Mouse (Mus musculus): Measurements from ENCODE around the gene St6galnac3. TPM values are rescaled to one million over a fixed set of nuclear protein-coding genes. Genes with fewer than 3 reads are reported as not detected.

The St6galnac3 gene
- total RNA-seq, 4 experiments from 2014 or later = 23.7 to 38.8 (median 30.1) TPM

DNA sequence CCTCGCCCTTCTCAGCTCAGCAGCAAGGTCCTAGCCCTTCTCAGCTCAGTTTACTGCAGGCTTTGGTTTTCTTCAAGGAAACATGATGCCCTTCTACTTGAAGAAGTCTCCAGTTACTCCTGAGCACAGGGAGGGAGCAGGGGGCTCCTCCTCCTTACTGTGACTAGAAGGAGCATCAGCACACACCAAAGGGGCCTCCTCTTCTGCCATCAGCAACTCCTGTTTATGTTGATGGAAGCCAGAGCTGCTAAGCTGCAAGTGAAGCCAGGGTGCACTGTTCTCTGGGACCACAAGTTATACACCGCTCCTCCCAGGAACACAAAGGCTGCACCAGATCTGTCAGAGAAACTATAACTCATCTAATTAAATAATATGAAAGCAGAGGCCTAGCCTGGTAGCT lies 34.4 kb downstream of the St6galnac3 start:
- DNase-seq (ENCODE audit: low spot score in 2 of 2) = no peak

DNA sequence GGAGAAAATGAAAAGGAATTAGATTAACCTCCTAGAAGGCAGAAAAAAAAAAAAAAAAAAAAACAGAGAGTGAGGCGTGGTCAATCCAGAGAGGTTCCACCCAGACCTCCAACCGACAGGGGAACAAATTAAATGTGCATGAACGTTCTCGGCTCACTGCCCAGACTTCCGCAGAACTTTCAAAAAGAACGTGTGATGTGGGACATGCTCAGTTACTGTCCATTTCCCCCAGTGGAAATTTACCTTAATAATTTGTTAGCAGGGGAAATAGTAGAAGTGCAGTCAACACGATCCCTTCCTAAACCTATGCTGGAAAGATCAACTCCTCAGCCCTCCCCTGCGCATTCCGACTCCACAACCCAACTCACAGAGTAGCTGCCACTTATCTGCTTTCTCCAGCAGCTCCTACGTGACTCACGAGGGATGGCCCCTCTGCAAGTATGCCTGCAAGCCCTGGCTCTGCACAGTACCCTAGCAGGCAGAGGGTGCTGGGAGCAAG lies 35.1 kb downstream of the St6galnac3 start:
- no peak for DNase-seq (ENCODE audit: low spot score in 2 of 2)

DNA sequence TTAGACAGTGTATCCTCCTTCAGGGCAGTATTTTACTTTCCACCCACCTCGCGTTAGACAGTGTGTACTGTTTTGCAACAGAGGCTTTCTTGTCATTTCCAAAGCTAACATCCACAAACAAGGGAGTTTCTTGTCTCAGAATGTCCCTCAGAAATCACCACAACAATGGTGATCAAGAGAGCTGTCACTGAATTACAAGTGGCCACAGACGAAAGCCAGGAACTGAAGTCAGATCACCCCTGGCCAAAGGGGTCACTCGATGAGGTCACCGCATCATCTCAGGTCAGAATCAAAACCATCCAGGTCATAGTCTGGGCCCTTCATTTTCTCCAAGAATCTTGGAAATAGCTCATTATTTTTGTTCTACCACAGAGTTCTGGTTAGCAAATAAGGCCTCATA lies 37.1 kb downstream of the St6galnac3 start:
- no peak for DNase-seq (ENCODE audit: low spot score in 2 of 2)

DNA sequence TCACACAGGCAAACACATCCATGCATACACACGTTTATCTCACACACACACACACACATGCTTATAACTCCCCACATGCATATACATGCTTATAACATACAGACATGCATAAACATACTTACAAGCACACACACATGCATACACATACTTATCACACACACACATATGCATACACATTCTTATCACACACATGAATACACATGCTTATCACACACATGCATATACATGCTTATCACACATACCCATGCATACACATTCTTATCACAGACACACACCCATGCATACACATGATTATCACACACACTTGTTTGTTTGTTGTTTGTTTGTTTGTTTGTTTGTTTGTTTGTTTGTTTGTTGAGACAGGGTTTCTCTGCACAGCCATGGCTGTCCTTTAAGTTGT lies 40.1 kb downstream of the St6galnac3 start:
- no peak for DNase-seq (ENCODE audit: low spot score in 2 of 2)

DNA sequence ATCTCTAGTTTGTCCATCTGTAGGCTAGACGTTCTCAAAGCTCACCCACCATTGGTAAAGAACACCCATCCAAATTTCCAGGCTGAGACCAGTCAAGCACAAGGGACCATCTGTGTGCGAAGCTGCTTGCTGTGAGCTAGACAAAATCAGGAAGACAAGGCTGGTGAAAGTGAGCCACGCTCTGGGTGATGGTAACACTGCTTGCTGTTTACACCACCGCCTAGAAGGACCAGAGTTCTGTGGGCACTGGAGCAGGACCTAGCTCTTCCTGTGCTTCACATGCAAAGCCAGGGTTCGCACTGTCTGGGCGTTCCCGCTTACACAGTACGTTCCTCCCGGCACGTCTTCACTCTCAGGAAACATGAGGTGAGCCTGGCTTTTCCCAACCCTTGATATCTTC lies 42.7 kb downstream of the St6galnac3 start:
- no peak for DNase-seq (ENCODE audit: low spot score in 2 of 2)

DNA sequence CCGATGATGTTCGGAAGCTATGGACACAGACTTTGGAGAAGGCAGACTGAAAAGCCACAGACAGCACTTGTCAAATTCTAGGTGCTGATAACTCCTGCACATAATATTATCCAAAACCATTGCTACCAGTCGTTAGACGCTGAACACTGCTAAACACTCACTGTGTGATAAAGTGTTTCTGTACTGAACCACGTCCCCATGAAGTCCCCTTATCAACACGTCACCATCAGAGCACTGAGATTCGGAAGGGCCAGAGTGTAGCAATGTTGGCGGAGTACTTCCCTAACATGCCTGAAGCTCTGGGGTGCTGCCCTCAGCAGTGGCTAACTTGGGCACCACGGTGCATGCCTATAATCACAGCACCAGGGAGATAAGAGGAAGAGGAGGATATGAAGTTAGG lies 43.3 kb downstream of the St6galnac3 start:
- DNase-seq (ENCODE audit: low spot score in 2 of 2) = no peak

DNA sequence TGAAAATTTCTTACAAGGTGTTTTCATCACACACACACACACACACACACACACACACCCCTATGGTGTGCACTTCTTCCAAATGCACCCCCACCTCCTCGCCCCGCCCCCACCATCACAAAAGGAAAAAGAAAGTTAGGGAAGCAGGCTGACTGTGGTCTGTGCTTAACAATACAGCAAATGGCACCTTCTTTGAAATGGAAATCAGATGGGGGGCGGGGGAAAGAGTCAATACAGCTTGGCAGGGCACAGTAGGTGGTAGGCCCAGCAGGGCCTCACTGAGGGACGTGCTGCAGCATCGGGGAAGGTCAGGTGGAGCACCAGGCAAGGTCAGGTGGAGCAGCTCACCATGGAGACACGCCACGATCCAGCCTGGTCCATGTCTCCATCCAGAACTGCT lies 49.1 kb downstream of the St6galnac3 start:
- DNase-seq (ENCODE audit: low spot score in 2 of 2) = no peak

DNA sequence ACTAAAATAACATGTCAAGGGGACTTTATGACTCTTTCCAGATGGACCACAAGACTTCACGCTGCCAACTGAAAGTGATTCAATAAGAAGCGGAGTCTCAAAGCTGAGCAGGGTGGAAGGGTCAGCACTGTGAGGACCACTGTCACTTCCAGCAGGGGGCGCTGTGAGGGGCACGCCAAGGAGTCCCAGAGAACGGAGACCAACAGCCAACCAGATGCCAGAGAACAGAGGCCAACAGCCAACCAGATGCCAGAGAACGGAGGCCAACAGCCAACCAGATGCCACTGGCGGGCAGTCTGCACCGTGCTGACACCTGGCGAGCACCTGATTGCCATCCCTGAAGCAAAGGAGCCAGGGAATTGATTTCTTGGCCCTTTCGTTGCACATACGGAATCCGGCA lies 49.9 kb downstream of the St6galnac3 start:
- no peak for DNase-seq (ENCODE audit: low spot score in 2 of 2)

DNA sequence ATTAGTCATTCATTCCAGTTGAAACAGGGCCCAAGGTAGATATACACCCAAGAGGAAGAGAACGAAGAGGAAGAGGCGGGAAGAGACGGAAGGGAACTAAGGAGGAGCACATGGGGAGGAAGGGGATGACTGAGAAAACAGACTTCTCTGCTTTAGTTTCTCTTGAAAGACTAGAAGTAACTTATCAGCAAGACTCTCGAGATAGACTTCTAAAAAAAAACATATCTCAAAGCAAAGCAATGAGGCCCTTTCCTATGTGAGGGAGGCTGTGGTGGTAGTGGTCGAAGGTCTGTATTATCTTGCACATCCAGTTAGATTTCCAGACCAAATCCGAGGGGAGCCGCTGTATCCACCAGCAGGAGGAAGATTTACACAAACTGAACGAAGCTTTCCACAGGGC lies 50.6 kb downstream of the St6galnac3 start:
- DNase-seq (ENCODE audit: low spot score in 2 of 2) = no peak

DNA sequence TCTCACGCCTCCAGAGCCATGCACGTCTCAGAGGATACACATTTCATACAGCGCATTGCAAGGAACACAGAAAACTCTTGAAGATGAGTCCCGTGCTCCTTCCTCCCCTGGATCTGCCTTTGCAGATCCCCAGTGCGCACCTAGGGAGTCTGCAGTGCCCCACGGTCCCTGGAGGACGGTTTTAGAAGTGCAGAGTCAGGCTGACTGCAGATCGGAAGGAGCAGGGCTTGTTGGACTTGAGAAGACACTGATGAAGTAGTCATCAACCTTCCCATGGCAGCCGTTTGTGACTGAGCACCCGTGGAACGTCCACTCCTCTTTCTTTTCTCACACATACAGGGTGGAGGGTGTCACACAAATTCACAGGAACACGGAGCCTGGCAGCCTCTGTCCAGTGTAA lies 51.5 kb downstream of the St6galnac3 start:
- DNase-seq (ENCODE audit: low spot score in 2 of 2) = no peak

DNA sequence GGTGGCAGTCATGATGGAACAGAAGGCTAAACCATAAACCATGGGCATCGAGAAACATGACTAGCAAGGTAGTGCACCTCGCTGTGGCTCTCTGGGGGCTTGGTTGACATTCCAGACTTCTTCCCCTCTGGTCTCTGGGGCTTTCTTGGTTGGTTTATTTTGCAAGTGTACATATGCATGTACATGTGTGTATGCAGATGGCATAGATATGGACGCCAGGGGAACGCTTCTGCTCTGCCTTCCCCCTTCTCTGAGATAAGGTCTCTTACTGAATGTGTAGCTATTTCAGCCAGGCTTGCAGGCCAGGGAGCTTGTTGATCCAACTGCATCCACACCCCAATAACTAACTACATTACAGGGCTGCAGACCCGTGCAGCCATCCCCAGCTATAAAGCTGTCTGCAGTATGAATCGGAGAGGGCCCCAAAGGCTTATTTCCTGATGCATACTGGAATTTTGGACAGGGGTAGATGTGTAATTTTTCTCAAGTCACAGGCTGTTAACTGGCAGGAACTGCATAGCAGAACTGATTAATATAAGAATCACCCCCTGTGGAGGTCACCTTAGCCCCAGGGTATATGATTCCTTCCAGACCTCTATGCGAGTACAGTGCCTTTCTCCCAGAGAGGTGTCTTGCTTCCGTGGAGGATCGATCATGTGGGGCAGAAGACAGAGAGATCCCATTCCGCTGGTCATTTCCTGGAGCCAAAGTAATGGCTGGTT lies 53.9 kb downstream of the St6galnac3 start:
- DNase-seq (ENCODE audit: low spot score in 2 of 2) = no peak

DNA sequence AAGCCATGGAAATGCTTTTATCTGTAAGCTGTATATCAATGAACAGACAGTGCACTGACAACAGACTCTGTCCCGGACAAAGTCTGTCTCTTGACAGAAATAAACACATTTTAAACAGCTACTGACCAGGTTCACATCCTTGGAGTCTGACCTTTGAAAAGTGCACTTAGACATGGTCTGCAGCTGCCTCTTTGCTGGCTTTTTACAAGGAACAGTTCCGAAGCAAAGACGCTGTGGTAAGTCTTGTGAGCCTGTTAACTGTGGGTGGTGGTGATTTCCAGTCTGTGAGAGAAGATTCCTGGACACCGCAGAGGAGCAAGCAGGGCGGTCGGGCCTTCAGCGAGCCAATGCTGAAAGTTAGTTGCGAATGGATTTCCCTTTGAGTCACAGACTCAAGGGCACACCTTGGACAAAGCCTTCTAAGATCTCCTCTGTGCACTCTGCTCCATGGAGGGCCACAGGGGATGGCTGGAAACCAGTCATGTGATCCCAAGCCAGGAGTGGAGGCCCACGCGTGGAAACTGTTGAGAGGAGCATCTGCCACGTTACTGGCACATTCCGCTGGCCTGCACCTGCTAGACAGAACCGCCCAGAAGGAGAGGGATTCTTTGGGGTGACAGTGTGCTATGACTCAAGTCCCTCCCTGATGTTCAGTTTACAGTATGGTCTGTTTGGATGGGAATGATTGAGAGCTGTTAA lies 55.1 kb downstream of the St6galnac3 start:
- DNase-seq (ENCODE audit: low spot score in 2 of 2) = no peak

DNA sequence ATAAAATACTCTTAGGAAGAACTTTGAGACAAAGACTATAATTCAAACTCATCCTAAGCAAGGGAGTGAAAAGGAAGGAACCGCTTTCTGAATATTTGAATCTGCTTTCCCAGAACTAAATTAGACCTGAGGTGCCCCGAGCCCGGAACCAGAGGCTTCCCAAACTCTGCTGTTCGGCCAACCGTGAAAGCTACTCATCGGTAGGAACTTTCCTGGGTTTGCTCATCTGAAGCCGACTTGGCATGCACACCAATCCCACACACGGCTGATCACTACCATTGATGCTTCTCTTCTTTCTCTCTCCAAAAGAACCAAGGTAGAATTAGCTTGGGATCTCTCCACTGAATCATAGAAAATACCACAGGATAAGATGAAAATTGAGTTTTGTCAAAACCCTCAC lies 55.6 kb downstream of the St6galnac3 start:
- DNase-seq (ENCODE audit: low spot score in 2 of 2) = no peak

DNA sequence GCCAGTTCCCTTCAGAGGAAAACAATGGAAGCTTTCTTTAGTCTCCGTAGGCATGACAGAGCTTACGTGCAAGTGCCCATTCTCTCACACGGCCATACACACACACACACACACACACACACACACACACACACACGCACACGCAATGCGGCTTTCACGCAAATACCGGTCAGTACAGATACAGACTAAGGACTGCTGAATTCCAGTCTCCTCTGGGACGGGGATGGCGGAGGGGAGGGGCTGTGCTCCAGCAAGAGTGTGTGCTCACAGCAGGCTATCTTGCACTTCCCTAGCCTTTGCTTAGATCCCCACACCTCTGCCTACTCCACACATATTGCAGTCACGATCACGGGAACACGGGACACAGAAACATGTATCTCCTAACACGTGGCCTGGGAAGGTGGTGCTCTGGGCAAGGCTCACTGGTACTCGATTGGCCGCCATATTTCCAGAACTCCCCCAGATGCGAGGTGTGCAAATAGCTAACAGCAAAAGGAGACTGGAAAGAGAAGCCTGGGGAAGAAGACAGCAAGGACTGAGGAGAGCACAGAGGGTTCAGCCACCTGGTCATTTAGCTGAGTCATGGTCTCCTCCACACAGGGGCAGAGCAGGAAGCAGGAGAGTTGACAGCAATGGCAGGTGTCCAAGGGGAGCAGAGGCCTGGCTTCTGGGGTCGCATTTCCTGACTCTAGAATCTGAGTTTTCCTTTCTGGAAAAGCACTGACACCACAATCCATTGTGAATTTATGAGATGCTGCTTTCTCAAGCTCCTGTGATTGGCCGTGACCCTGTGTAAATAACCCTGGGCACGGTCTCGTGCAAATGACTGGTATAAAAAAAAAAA lies 56.3 kb downstream of the St6galnac3 start:
- no peak for DNase-seq (ENCODE audit: low spot score in 2 of 2)

DNA sequence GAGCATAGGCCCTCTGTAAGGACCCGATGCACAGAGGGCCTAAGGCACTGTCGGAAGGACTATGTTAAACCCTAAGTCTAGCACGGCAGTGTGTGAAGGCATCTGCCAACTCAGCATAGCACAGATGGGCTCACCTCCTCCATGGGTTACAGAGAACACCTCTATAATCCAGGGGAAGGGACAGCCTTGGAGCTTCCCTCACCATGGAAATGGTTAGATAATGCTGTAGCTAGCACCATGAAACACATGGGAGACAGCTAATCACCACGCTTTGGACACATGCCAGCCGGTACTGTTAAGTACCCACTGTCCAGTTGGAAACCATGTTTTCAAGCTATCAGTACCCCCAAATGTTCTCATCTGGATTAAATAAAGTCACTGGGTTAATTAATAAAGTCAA lies 60.3 kb downstream of the St6galnac3 start:
- no peak for DNase-seq (ENCODE audit: low spot score in 2 of 2)

DNA sequence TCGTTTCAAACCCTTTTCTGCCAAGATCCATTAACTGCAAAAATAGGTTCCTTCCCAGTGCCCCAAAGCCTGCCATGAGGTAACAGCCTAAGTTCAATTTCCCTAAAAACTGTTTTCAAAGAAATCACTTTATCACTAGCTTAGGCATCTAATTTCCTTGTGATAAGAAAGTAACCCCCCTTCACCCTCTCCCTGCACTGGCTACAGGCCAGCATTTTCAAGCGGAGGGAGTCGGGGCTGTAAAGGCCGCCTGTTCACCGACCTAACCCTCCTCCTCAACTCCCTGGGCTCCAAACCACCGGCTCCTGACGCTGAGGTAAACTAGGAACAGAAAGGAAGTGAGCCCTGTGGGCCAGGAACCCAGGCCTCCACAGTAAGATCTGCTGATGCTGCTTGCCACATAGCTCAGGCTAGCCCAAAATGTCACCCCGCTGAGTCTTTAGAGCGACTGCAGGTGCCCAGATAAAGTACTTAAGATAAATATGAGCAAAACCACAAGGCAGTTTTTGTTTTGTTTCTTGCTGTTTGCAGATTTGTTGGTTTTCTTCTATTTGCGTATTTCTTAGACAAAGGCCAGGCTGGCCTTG lies 61.0 kb downstream of the St6galnac3 start:
- no peak for DNase-seq (ENCODE audit: low spot score in 2 of 2)

DNA sequence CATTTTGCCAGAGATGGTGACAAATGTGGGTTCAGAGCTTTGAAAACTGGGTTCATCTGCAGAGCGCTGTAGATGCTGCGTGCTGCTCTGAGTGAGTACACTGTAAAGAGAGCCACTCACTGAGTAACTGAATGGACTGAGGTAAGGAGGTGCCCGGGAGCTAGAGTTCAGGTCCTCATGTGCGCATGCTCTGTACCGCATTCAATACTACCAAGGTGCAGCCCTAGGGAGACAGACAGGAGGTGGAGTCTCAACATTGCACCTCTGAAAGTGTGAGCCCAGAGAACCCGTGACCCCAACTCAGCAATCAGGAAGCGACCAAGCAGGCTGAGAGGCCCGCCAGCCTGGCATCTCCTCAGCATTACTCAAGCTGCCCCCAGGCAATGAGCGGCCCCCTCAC lies 62.2 kb downstream of the St6galnac3 start:
- DNase-seq (ENCODE audit: low spot score in 2 of 2) = no peak

DNA sequence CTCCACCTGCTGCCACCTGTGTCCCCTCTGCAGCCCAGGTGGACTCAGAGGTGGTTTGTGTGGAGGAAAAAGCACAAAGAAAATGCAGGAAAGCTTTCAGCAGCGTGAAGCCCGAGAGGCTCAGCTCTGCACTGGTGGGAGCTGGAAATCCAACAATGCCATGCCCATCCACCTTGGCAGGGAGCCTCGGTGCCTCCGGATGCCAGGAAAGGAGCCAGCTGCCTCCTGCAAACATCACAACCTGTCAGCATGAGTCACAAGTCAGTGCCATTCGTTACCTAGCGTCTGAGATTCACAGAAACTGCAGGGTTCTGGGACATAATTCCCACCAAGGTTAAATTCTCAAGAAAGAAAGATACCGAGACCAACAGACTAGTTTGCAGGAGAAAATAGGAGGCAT lies 63.0 kb downstream of the St6galnac3 start:
- DNase-seq (ENCODE audit: low spot score in 2 of 2) = peak in 1 of 2 experiments; percentile 61

DNA sequence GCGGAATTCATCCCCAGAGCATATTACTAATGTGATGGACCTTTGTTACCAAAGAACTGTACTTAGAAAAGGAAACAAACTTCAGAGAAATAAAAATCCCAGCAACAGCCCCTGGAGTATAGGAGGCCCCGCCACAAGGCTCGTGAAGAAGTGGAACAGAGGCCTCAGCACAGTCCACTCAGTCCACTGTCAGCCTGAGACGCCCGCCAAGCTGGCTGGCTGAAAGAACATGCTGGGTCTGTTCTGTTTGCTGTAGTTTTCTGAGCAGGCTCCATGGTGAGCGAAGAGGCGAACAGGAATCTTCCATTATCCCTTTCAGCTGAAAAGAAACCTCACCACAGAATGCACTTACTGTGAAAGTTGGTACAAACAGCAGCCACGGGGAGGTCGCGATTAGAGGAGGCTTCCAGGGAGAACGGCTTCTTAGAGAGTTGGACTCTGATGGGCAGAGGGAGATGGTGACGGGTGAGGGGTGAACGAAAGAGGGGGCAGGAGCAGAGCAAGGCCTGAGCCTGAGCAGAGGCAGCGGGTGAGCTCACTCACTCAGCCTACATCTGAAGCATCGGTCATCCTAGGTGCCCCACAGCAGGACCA lies 65.3 kb downstream of the St6galnac3 start:
- no peak for DNase-seq (ENCODE audit: low spot score in 2 of 2)

DNA sequence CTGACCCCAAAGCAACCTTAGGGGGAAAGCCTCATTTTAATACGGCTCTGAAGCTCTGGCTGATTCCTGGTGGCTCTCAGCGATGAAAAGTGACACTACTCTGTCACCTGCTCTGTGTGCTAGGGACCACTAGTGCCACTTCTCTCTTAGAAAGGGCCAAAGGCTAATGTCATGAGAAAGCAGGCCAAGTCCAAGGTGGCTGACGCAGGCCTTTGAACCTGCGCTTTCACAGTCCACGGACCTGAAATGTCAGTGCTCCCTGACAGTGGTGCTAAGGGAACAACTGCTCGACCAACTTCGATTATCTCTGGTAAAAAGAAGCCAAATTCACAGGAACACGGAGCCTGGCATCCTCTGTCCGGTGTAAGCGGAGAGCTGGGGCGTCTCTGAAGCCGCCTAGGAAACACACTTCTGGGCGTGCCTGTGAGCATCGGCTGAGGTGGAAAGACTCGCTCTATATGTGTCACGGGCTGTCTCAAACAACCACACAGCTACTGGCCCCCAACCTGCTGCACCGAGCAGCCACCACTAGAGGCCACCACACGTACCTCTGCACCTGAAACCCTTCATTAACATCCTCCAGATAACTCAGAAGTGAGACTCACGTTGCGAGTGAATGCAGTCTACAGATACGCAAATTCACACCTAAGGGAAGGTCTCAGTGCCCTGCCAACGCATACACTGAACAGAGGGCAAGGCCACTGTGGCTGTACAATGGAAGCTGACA lies 66.8 kb downstream of the St6galnac3 start:
- peak in 1 of 2 experiments; percentile 54 for DNase-seq (ENCODE audit: low spot score in 2 of 2)

DNA sequence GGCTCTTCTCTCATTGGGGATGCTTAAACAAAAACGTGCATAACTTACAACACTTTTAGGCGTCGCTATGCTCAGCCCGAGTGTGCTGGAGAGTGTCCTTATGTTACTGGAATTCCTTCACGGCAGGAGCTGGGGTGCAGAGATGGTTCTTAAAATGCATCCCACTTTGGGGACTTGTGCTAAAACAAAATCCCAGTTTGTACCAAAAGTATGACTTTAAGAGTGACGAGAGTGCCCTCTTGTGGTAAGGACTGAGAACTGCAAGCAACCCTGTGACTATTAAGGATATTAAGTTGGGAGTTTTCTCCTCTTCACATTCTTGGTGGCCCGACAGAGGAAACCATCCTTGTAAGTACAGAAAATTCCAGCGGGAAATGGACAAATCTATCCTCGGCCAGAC lies 69.9 kb downstream of the St6galnac3 start:
- peak; percentile 73 to 87 for DNase-seq (ENCODE audit: low spot score in 2 of 2)

All from layer of hippocampus, adult 8-10 months (tissue).